Mouse (Mus musculus) testis, adult 2 months (tissue): ENCODE measurements around the gene Atp10a.

Source experiments
- CTCF ChIP-seq: fragments of 200-500 bp; IDR thresholded peaks from 2 replicates; pipeline ENCODE4 v1.5.1; 2012; ENCODE audit warnings: low read depth, mild to moderate bottlenecking, inconsistent platforms, low read length, moderate library complexity; ENCODE audit not compliant: control insufficient read depth, insufficient read depth, insufficient replicate concordance
- POLR2A ChIP-seq: fragments of 200-500 bp; IDR thresholded peaks from 2 replicates; pipeline ENCODE4 v1.6.1; 2012; ENCODE audit warnings: low read depth, mild to moderate bottlenecking, inconsistent platforms, low read length, moderate library complexity; ENCODE audit not compliant: control insufficient read depth

DNA sequence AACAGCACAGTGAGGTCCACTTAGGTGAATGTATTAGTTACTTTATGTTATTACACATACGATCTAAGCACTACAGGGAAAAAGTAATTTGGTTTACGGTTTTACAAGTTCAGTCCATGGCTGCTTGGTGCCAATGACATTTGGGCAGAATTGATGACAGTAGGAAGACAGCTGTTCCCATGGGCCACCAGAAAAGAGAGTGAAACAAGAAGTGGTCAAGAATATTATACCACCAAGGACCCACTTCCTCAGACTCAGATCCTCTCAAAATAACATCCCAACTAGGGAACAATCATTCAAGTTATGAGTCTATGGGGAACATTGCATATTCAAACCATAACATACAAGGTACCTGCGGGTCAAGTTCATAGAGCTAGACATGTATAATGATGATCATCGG, 203.0 kb downstream of the Atp10a start:
- TF ChIP-seq CTCF (no peak), POLR2A (no peak)
